Mouse (Mus musculus): Measurements from ENCODE around the gene Mfsd13b.

DNA sequence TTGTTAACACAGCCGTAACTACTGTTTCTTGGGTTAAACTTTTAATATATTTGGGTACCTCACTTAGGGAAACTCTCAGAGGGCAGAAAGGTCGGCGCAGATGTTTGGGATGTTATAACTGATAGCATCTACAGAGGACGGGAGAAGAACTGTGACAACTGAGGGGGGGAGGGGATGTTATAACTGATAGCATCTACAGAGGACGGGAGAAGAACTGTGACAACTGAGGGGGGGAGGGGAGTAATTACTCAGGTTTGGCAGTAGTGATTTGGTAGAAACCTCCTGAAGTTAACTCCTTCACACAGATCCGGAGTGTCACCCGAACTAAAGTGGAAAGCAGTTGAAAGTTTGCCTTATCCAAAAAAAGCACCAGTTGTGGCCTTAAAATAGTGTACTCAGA is 659 bp downstream of the Mfsd13b start:
- no peak for TF ChIP-seq CTCF (IDR thresholded peaks at IDR 0.05; ENCODE audit: extremely low read depth, insufficient read depth, low read length)
- TF ChIP-seq POLR2A (IDR thresholded peaks at IDR 0.05; ENCODE audit: extremely low read depth, insufficient read depth, low read length): no peak

All from cortical plate, adult 2 months (tissue).